Mouse (Mus musculus) cerebellum, adult 2 months (tissue): Measurements from ENCODE around the gene Alkbh3.

ENCODE experiments used
- CTCF ChIP-seq: fragments of 200-500 bp; IDR thresholded peaks from 2 replicates; pipeline ENCODE4 v1.5.1; 2011; ENCODE audit warnings: low read depth, mild to moderate bottlenecking, control low read depth, low read length, moderate library complexity, borderline replicate concordance; ENCODE audit not compliant: insufficient read depth
- POLR2A ChIP-seq: fragments of 200-500 bp; IDR thresholded peaks from 2 replicates; pipeline ENCODE4 v1.6.1; 2011; ENCODE audit warnings: low read length, control low read depth, borderline replicate concordance; ENCODE audit not compliant: insufficient read depth

- no peak for TF ChIP-seq CTCF
- TF ChIP-seq POLR2A, result no peak
These were observed 8.7 kb downstream of the Alkbh3 start for GRCm38 (mm10) chr2:94001918-94002317.
